Mouse (Mus musculus) ES-Bruce4 (cell line): ENCODE results near the gene Sbk3.

Experiments
- CTCF ChIP-seq: IDR thresholded peaks from one replicate; pipeline ENCODE4 v1.8.1; 2011; ENCODE audit warnings: low read depth, low read length
- EP300 ChIP-seq: IDR thresholded peaks from 2 replicates; pipeline ENCODE4 v1.6.1; 2011; ENCODE audit warnings: low read depth, low read length; ENCODE audit not compliant: insufficient read depth
- POLR2A ChIP-seq: IDR thresholded peaks from one replicate; pipeline ENCODE4 v1.8.1; 2011; ENCODE audit warnings: low read length; ENCODE audit not compliant: insufficient read depth

DNA sequence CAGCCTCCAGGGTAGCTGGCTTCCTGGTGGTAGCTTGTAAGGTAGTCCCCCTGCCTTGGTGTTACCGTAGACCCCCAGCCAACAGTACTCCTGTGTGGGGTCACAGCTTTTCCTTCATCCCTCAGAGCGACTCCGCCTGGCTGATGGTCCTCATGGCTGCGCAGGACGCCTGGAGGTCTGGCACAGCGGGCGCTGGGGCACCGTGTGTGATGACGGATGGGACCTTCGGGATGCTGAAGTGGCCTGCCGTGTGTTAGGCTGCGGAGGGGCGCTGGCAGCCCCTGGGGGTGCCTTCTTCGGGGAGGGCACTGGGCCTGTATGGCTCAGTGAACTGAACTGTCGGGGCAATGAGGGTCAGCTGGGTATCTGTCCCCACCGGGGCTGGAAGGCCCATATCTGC, 44.1 kb downstream of the Sbk3 start:
- TF ChIP-seq CTCF = no peak
- no peak for TF ChIP-seq POLR2A
- TF ChIP-seq EP300 = no peak
